Mouse (Mus musculus) intestine, embryonic 14.5 days (tissue): Measurements from ENCODE around the gene Stard8. TPM values are rescaled to one million over a fixed set of nuclear protein-coding genes. Genes with fewer than 3 reads are reported as not detected.

Experiments used
- ATAC-seq: fragments of 200-750 bp; cut with Nextera tagmentation; replicated peaks from 2 replicates; pipeline ENCODE4 v1.8.0; 2017; ENCODE audit warnings: low read depth, moderate number of reproducible peaks, moderate TSS enrichment, moderate library complexity; ENCODE audit not compliant: low FRiP score, low TSS enrichment
- DNase-seq: peaks from one replicate; pipeline ENCODE4 v3.0.0-alpha.2; 2018; ENCODE audit warnings: low spot score
- H3K27ac ChIP-seq: fragments of 300-500 bp; sonication (generic); 2 replicates; pipeline ENCODE4 v1.5.1; 2014; ENCODE audit warnings: low read depth, mild to moderate bottlenecking, control low read depth
- H3K27me3 ChIP-seq: fragments of 300-500 bp; sonication (generic); replicated peaks from 2 replicates; pipeline ENCODE4 v1.6.1; 2014; ENCODE audit warnings: low read length, control low read depth; ENCODE audit not compliant: control insufficient read depth, insufficient read depth
- H3K36me3 ChIP-seq: fragments of 300-500 bp; sonication (generic); 2 replicates; pipeline ENCODE4 v1.6.1; 2014; ENCODE audit warnings: low read length, control low read depth; ENCODE audit not compliant: control insufficient read depth, insufficient read depth
- H3K4me1 ChIP-seq: fragments of 300-500 bp; sonication (generic); replicated peaks from 2 replicates; pipeline ENCODE4 v1.6.1; 2014; ENCODE audit warnings: low read length, control low read depth, mixed read lengths; ENCODE audit not compliant: control insufficient read depth, insufficient read depth
- H3K4me2 ChIP-seq: fragments of 300-500 bp; sonication (generic); 2 replicates; pipeline ENCODE4 v1.6.1; 2014; ENCODE audit warnings: low read length
- H3K4me3 ChIP-seq: fragments of 300-500 bp; sonication (generic); 2 replicates; pipeline ENCODE4 v1.5.1; 2014; ENCODE audit warnings: low read depth, low read length, control low read depth, mixed read lengths
- H3K9ac ChIP-seq: fragments of 300-500 bp; sonication (generic); 2 replicates; pipeline ENCODE4 v1.6.1; 2014; ENCODE audit warnings: mild to moderate bottlenecking, low read length
- H3K9me3 ChIP-seq: fragments of 300-500 bp; sonication (generic); 2 replicates; pipeline ENCODE4 v1.6.1; 2016; ENCODE audit warnings: low read length, control low read depth; ENCODE audit not compliant: control insufficient read depth
- whole genome bisulfite sequencing: fragments of 180-500 bp; shearing (Covaris S2); extraction: QIAGEN DNeasy Blood & Tissue Kit; methylation state at CpG from one replicate; pipeline ENCODE4 v1.1.7; 2014; 5-methylcytosine and 5-hydroxymethylcytosine counted together
- polyA plus RNA-seq: library from polyadenylated mRNA; unstranded; fragments of >200 nt; fragmentation: Nextera tagmentation; extraction: Ambion mirVana; gene quantifications from 2 replicates; pipeline ENCODE4 v1.2.1, GENCODE M21; 2014

Stard8 gene
- polyA plus RNA-seq, 1 experiment from 2014 or later: 6.6 TPM

GRCm38 (mm10) chrX:99119510-99119909 lies 116.5 kb downstream of the Stard8 start:
- Histone ChIP-seq H3K4me2 (no peak overlapping the region), H3K36me3 (no peaks in the 10 kb centered on the region), H3K4me1 (no peaks in the 10 kb centered on the region), H3K27me3 (peaks cover 7% of the 10 kb centered on the region; the same call in 1 of the 2 replicates), H3K27ac (no peak overlapping the region), H3K9me3 (no peaks in the 10 kb centered on the region), H3K9ac (no peak overlapping the region), H3K4me3 (no peak overlapping the region)
- 91% methylated on average over 5 of the region's 5 CpGs for WGBS
- DNase-seq (no peak), ATAC-seq (no peak)

Other genes with a start within 250 kb of the Stard8 start
- 11.0 and 11.5 TPM in 2 replicates for gene Ophn1, start 112.2 kb upstream of the Stard8 start, polyA plus RNA-seq
- 22.4 and 24.7 TPM in 2 replicates for gene Yipf6, start 66.9 kb upstream of the Stard8 start, polyA plus RNA-seq
- gene Efnb1, start 132.9 kb downstream of the Stard8 start, polyA plus RNA-seq: 24.5 and 26.9 TPM in 2 replicates